Comparison of ENCODE assay signal across 26 mouse cellular contexts in genomic region chr2:90539206-90539605, GRCm38 (mm10).
"Had no signal": no experiment of that assay in that cellular context is flagged by ENCODE, and none has a peak within 500 bp of the region (broad histone marks: within the 10 kb centered on the region; RNA-seq: fewer than 3 reads in every experiment).

No protein-coding gene starts in this region.

- H3K4me3 ChIP-seq: gastrocnemius, adult 2 months; heart, embryonic 10.5 days; heart, embryonic 12.5 days; hindbrain, embryonic 10.5 days; hindbrain, embryonic 12.5 days; intestine, embryonic 15.5 days; layer of hippocampus, adult 2 months; limb, embryonic 13.5 days; limb, embryonic 15.5 days had no signal

- DNase-seq: gastrocnemius, adult 2 months; gastrocnemius, postnatal 10 days; gastrocnemius, postnatal 25 days; heart, adult 18-20 months; heart, postnatal 10 days; heart, postnatal 4 days; kidney, adult 18-20 months; kidney, adult 8-10 months; kidney, postnatal 10 days; kidney, postnatal 25 days; kidney, postnatal 4 days; layer of hippocampus, adult 9-11 months; layer of hippocampus, postnatal 36 days; left cerebral cortex, postnatal 4 days had no signal

- ATAC-seq: hindbrain, embryonic 16.5 days; inflammation-experienced regulatory T-cells, adult 6 months; intestine, embryonic 15.5 days; intestine, postnatal 0 days had no signal

- H3K27ac ChIP-seq: gastrocnemius, adult 2 months; heart, embryonic 10.5 days; hindbrain, embryonic 10.5 days; hindbrain, embryonic 12.5 days; hindbrain, embryonic 14.5 days; intestine, embryonic 15.5 days; layer of hippocampus, adult 2 months; limb, embryonic 13.5 days; limb, embryonic 15.5 days had no signal

- H3K36me3 ChIP-seq: heart, embryonic 10.5 days; heart, embryonic 12.5 days; hindbrain, embryonic 10.5 days; hindbrain, embryonic 12.5 days; intestine, embryonic 15.5 days; limb, embryonic 13.5 days; limb, embryonic 15.5 days had no signal

- H3K9ac ChIP-seq: heart, embryonic 12.5 days; hindbrain, embryonic 12.5 days; hindbrain, embryonic 14.5 days; intestine, embryonic 15.5 days; limb, embryonic 13.5 days; limb, embryonic 15.5 days had no signal

- H3K4me2 ChIP-seq: heart, embryonic 12.5 days; hindbrain, embryonic 12.5 days; hindbrain, embryonic 14.5 days; intestine, embryonic 15.5 days; limb, embryonic 13.5 days; limb, embryonic 15.5 days had no signal

- H3K27me3 ChIP-seq: heart, embryonic 12.5 days; hindbrain, embryonic 12.5 days; intestine, embryonic 15.5 days; limb, embryonic 15.5 days had no signal

- H3K4me1 ChIP-seq: heart, embryonic 12.5 days; intestine, embryonic 15.5 days; limb, embryonic 13.5 days; limb, embryonic 15.5 days had no signal

- H3K9me3 ChIP-seq: heart, embryonic 10.5 days; heart, embryonic 12.5 days; hindbrain, embryonic 10.5 days; hindbrain, embryonic 12.5 days; intestine, embryonic 15.5 days; limb, embryonic 13.5 days; limb, embryonic 15.5 days had no signal
